Mouse (Mus musculus): ENCODE data around the gene Fbxo47. TPM values are rescaled to one million over a fixed set of nuclear protein-coding genes. Genes with fewer than 3 reads are reported as not detected.

Fbxo47 gene
- polyA plus RNA-seq, 1 experiment from 2014 or later = 1.5 TPM

- H3K27ac ChIP-seq (ENCODE audit: poor library complexity, severe bottlenecking) = no peak overlapping the region
- H3K4me2 ChIP-seq = no peak overlapping the region
- H3K9ac ChIP-seq = no peak overlapping the region
These were observed 22.0 kb upstream of the Fbxo47 start for GRCm38 (mm10) chr11:97905941-97906340.

DNA sequence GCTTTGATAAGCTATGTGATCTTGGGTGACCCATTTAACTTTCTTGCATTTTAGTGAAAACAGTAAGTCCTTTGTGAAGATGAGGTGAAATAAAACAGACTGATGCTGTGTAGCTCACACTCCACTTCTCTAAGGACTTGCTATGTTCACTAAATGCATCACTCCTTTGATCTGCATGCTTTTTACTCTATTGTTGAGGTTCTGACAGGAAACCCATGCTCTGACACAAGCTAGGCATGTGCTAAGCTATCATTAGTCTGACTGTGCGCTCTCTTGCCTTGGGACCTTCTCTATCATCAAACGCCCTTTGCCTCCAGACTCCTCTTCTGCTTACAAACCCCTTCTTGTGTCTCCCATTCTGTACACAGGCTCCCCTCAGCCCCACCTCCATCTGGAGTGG is 21.6 kb upstream of the Fbxo47 start:
- Histone ChIP-seq H3K9me3 (replicated peaks) (no peaks in the 10 kb centered on the region), H3K4me1 (replicated peaks) (no peaks in the 10 kb centered on the region), H3K4me2 (no peak overlapping the region), H3K27ac (ENCODE audit: poor library complexity, severe bottlenecking) (no peak overlapping the region), H3K9ac (no peak overlapping the region), H3K27me3 (replicated peaks) (0 out of 2 replicates have a peak, but pooled peaks cover 7% of the 10 kb centered on the region), H3K4me3 (no peak overlapping the region), H3K36me3 (no peaks in the 10 kb centered on the region)
- WGBS = 91% methylated on average over 2 of the region's 2 CpGs
- no peak for ATAC-seq (ENCODE audit: insufficient number of reproducible peaks, low FRiP score)

More at GRCm38 (mm10) chr11:97905941-97906340, 22.0 kb upstream of the Fbxo47 start:
- ATAC-seq (ENCODE audit: insufficient number of reproducible peaks, low FRiP score) = no peak
- WGBS = 60% methylated on average over 2 of the region's 2 CpGs
- Histone ChIP-seq H3K9me3 (replicated peaks) (no peaks in the 10 kb centered on the region), H3K36me3 (no peaks in the 10 kb centered on the region), H3K27me3 (replicated peaks) (0 out of 2 replicates have a peak, but pooled peaks cover 5% of the 10 kb centered on the region), H3K4me1 (replicated peaks) (no peaks in the 10 kb centered on the region), H3K4me3 (no peak overlapping the region)

DNA sequence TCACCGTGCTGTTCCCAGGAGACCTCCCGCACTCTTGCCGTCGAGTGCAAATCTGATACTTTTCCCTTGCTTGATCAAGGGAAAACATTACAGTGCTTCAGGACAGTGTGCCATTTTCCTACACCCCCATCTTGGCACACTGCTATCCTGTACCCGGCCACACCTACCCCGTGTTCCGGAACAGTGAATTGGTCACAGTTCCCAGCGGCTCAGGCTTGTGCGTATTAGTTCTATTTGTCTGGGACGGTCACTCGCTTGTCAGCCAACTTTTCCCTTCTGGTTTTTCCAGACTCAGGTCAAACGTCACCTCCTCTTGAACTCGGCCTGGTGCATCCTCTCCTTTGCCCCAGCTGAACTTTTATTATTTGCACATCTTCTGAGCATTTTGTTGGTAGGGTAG is 20.8 kb upstream of the Fbxo47 start:
- Histone ChIP-seq H3K9me3 (replicated peaks) (no peaks in the 10 kb centered on the region), H3K27me3 (replicated peaks) (0 out of 2 replicates have a peak, but pooled peaks cover 7% of the 10 kb centered on the region), H3K9ac (no peak overlapping the region), H3K4me2 (no peak overlapping the region), H3K4me3 (no peak overlapping the region), H3K4me1 (replicated peaks) (no peaks in the 10 kb centered on the region), H3K27ac (ENCODE audit: poor library complexity, severe bottlenecking) (no peak overlapping the region), H3K36me3 (no peaks in the 10 kb centered on the region)
- 87% methylated on average over 13 of the region's 13 CpGs for WGBS
- ATAC-seq (ENCODE audit: insufficient number of reproducible peaks, low FRiP score) = no peak

DNA sequence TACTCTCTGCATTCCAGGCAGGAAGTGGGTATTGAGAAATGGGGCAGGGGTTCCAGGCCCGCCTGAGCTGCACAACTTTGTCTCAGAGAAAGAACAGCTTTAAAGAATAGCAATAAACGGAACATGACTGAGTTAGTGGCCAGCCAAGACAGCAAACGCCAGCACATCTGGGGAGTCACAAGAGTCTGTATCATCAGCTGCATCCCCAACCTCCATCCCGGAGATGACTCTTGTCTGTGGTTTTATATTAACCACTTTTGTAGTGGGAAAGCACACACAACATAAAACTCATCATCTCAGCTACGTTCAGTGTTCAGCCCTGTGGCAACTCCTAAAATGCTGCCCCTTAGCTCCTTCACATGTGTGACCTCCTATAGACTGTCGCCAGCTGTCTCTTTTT is 17.9 kb upstream of the Fbxo47 start:
- WGBS = 71% methylated on average over 6 of the region's 6 CpGs
- no peaks in the 10 kb centered on the region for H3K4me1 ChIP-seq (replicated peaks)

GRCm38 (mm10) chr11:97899822-97900221 is 15.9 kb upstream of the Fbxo47 start:
- ATAC-seq (ENCODE audit: insufficient number of reproducible peaks, low FRiP score) = 0 out of 2 replicates have a peak, but pooled peaks have one; percentile 59
- 5% methylated on average over 2 of the region's 2 CpGs for WGBS

More for the DNA sequence above, 17.9 kb upstream of the Fbxo47 start:
- Histone ChIP-seq H3K9me3 (replicated peaks) (no peaks in the 10 kb centered on the region), H3K36me3 (no peaks in the 10 kb centered on the region), H3K4me2 (no peak overlapping the region), H3K27ac (ENCODE audit: poor library complexity, severe bottlenecking) (no peak overlapping the region), H3K4me3 (no peak overlapping the region), H3K9ac (no peak overlapping the region), H3K27me3 (replicated peaks) (0 out of 2 replicates have a peak, but pooled peaks cover 4% of the 10 kb centered on the region)
- ATAC-seq (ENCODE audit: insufficient number of reproducible peaks, low FRiP score) = no peak

DNA sequence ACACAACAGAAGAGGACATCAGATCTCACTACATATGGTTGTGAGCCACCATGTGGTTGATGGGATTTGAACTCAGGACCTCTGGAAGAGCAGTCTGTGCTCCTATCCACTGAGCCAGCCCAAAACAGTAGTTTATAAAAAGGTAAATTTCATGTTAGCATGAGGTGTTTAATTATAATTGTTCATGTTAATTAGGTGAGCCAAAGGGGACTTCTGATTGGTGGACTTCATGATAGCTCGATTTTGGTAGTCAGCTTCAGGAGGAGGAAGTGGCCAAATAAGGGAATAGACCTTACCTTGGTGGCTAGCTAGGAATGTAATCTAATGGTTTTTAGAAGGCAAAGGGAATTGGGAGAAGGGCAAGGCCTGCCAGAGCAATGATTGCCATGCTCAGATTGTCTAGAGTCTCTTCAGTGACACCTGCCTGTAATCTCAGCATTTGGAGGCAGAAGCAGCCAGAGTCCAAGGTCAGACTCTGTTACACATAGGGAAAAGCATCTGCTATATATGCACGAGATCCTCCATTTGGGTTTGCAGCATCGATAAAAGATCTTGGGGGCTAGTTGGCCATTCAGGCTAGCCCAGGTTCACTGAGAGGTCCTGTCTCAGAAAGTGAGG is 13.7 kb upstream of the Fbxo47 start:
- 72% methylated on average over 3 of the region's 3 CpGs for whole genome bisulfite sequencing
- Histone ChIP-seq H3K27ac (ENCODE audit: poor library complexity, severe bottlenecking) (no peak overlapping the region), H3K4me2 (no peak overlapping the region), H3K27me3 (replicated peaks) (0 out of 2 replicates have a peak, but pooled peaks cover 4% of the 10 kb centered on the region), H3K9me3 (replicated peaks) (peaks cover 4% of the 10 kb centered on the region; the same call in 1 of the 2 replicates), H3K4me3 (no peak overlapping the region), H3K36me3 (no peaks in the 10 kb centered on the region), H3K9ac (0 out of 2 replicates have a peak overlapping the region, but pooled peaks have one; percentile 30), H3K4me1 (replicated peaks) (no peaks in the 10 kb centered on the region)
- ATAC-seq (ENCODE audit: insufficient number of reproducible peaks, low FRiP score) = no peak

More at GRCm38 (mm10) chr11:97899822-97900221, 15.9 kb upstream of the Fbxo47 start:
- H3K36me3 ChIP-seq = no peaks in the 10 kb centered on the region
- 0 out of 2 replicates have a peak, but pooled peaks cover 4% of the 10 kb centered on the region for H3K27me3 ChIP-seq (replicated peaks)
- H3K27ac ChIP-seq (ENCODE audit: poor library complexity, severe bottlenecking) = no peak overlapping the region
- H3K4me2 ChIP-seq = no peak overlapping the region
- no peak overlapping the region for H3K9ac ChIP-seq
- no peaks in the 10 kb centered on the region for H3K9me3 ChIP-seq (replicated peaks)
- no peaks in the 10 kb centered on the region for H3K4me1 ChIP-seq (replicated peaks)
- no peak overlapping the region for H3K4me3 ChIP-seq

DNA sequence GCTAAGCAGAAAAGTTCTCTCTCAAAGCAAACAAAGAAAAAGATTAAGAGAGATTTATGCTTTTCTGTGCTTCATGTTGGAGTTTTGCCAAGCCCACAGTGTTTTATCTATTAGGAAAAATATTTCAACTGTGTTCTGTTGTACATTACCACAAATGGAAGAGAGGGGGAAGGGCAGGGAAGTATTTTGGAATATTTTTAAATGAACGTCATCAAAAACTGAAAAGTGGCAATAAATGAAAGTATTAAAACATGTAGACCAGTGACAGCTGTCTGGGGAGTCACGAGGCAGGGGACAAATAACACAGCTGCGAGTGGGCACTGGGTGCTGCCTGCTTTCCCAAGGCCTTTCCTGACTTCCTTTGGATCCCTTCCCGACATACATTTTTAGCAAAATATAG is 12.7 kb upstream of the Fbxo47 start:
- no peak overlapping the region for H3K4me3 ChIP-seq
- no peak for ATAC-seq (ENCODE audit: insufficient number of reproducible peaks, low FRiP score)

GRCm38 (mm10) chr11:97891821-97892220 is 7.9 kb upstream of the Fbxo47 start:
- H3K27ac ChIP-seq (ENCODE audit: poor library complexity, severe bottlenecking) = no peak overlapping the region
- no peak overlapping the region for H3K4me3 ChIP-seq
- H3K9ac ChIP-seq = no peak overlapping the region
- no peak overlapping the region for H3K4me2 ChIP-seq
- ATAC-seq (ENCODE audit: insufficient number of reproducible peaks, low FRiP score) = no peak
- no peaks in the 10 kb centered on the region for H3K4me1 ChIP-seq (replicated peaks)
- H3K36me3 ChIP-seq = no peaks in the 10 kb centered on the region
- peaks cover 4% of the 10 kb centered on the region; the same call in 1 of the 2 replicates for H3K9me3 ChIP-seq (replicated peaks)
- 69% methylated on average over 5 of the region's 5 CpGs for WGBS
- H3K27me3 ChIP-seq (replicated peaks) = no peaks in the 10 kb centered on the region

More for the DNA sequence above, 12.7 kb upstream of the Fbxo47 start:
- Histone ChIP-seq H3K4me2 (no peak overlapping the region), H3K36me3 (no peaks in the 10 kb centered on the region), H3K4me1 (replicated peaks) (no peaks in the 10 kb centered on the region), H3K9ac (no peak overlapping the region), H3K27ac (ENCODE audit: poor library complexity, severe bottlenecking) (no peak overlapping the region), H3K27me3 (replicated peaks) (0 out of 2 replicates have a peak, but pooled peaks cover 4% of the 10 kb centered on the region), H3K9me3 (replicated peaks) (peaks cover 4% of the 10 kb centered on the region; the same call in 1 of the 2 replicates)
- 71% methylated on average over 4 of the region's 4 CpGs for WGBS

DNA sequence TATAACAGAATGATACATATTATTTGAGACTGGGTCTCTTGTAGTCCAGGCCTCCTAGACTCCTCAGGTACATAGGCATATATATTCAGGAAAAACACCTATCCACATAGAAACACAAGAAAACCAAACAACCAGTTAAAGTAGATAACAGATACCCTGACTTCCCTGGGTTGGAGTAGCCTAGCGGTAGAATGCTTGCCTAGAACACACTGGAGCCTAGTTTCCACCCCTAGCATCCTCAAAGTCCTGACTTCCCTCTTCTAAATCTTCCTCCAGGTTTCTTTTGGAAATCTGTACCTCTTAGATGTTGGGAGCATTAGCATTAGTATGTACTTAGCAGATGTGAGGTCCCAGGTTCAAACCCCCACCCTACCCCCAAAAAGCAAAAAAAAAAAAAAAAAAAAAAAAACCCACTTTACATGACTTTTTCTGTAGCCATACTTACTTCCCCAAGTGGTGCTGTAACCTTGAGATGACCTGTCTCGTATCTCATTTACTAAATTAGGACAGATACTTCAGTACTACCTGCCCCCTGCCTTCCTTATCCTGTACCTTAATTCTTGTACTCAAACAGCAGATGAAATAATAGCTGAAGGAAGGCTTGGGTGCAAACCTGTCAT is 1.5 kb upstream of the Fbxo47 start:
- Histone ChIP-seq H3K4me1 (replicated peaks) (no peaks in the 10 kb centered on the region), H3K4me2 (no peak overlapping the region), H3K9me3 (replicated peaks) (0 out of 2 replicates have a peak, but pooled peaks cover 2% of the 10 kb centered on the region), H3K27ac (ENCODE audit: poor library complexity, severe bottlenecking) (no peak overlapping the region), H3K9ac (no peak overlapping the region), H3K4me3 (0 out of 2 replicates have a peak overlapping the region, but pooled peaks have one; percentile 60), H3K27me3 (replicated peaks) (no peaks in the 10 kb centered on the region), H3K36me3 (no peaks in the 10 kb centered on the region)
- no peak for ATAC-seq (ENCODE audit: insufficient number of reproducible peaks, low FRiP score)
- WGBS = 88% methylated on average over 2 of the region's 2 CpGs

DNA sequence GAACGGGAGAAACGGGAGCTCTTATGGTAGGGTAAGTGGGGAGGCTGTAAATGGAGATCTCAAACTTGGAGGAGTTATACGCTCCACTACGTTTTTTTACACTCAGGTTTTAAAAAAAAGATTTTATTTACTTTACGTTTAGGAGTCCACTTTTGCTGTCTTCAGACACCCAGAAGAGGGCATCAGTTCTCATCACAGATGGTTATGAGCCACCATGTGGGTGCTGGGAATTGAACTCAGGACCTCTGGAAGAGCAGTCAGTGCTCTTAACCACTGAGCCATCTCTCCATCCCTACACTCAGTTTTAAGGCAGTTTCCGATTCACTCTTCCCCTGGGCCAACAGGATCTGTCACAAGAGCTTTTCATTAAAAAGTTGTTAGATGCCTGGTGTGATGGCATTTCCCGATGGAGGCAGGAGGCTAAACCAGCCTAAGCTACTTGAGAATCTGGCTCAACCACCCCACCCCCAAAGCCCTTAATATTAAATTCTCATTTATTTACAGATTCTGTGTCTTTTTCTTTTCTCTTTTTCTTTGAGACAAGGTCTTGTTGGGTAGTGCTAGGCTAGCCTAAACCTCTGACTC is 739 bp upstream of the Fbxo47 start:
- H3K36me3 ChIP-seq = no peaks in the 10 kb centered on the region
- H3K4me2 ChIP-seq = peak overlapping the region; percentile 71
- peak overlapping the region; percentile 60 for H3K4me3 ChIP-seq
- 27% methylated on average over 7 of the region's 7 CpGs for WGBS
- 0 out of 2 replicates have a peak, but pooled peaks cover 2% of the 10 kb centered on the region for H3K9me3 ChIP-seq (replicated peaks)
- H3K27me3 ChIP-seq (replicated peaks) = no peaks in the 10 kb centered on the region
- H3K4me1 ChIP-seq (replicated peaks) = no peaks in the 10 kb centered on the region
- H3K27ac ChIP-seq (ENCODE audit: poor library complexity, severe bottlenecking) = peak overlapping the region; percentile 70
- H3K9ac ChIP-seq = peak overlapping the region; percentile 19; the same call in 1 of the 2 replicates
- 0 out of 2 replicates have a peak, but pooled peaks have one; percentile 1 for ATAC-seq (ENCODE audit: insufficient number of reproducible peaks, low FRiP score)

DNA sequence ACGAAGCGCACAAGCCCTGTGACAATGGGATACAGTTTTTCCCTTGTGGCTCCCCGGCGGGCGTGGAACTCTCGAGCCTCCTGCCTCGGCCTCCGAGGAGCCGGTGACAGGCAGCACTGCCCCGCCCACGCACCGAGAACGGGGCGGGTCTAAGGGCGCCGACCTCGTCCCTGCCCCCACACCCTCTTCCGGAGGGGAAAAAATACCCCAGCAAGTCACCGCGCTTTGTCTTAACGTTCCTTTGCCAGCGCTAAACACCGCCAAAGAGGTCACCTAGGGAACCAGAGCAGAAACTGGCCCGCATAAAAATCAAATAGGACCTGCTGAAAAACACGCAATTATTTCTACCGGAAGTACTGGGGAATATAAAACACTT is 424 bp downstream of the Fbxo47 start:
- Histone ChIP-seq H3K4me1 (replicated peaks) (no peaks in the 10 kb centered on the region), H3K4me3 (peak overlapping the region; percentile 60), H3K36me3 (no peaks in the 10 kb centered on the region), H3K9me3 (replicated peaks) (0 out of 2 replicates have a peak, but pooled peaks cover 2% of the 10 kb centered on the region), H3K4me2 (peak overlapping the region; percentile 71), H3K27me3 (replicated peaks) (no peaks in the 10 kb centered on the region), H3K9ac (peak overlapping the region; percentile 60), H3K27ac (ENCODE audit: poor library complexity, severe bottlenecking) (peak overlapping the region; percentile 69)
- 6% methylated on average over 26 of the region's 26 CpGs for WGBS
- ATAC-seq (ENCODE audit: insufficient number of reproducible peaks, low FRiP score) = peak; percentile 83

Measured in heart, embryonic 12.5 days (tissue).